Mouse (Mus musculus) heart, adult 11 months (tissue): ENCODE measurements at regions not wholly inside any gene's neighbourhood (a gene's known extent, or its start where the extent isn't known, plus 50 kb on each side); places are given as distances from the start of the nearest gene placed in this dataset.

Experiments used
- DNase-seq: peaks from one replicate; pipeline ENCODE4 v3.0.0; 2022

DNA sequence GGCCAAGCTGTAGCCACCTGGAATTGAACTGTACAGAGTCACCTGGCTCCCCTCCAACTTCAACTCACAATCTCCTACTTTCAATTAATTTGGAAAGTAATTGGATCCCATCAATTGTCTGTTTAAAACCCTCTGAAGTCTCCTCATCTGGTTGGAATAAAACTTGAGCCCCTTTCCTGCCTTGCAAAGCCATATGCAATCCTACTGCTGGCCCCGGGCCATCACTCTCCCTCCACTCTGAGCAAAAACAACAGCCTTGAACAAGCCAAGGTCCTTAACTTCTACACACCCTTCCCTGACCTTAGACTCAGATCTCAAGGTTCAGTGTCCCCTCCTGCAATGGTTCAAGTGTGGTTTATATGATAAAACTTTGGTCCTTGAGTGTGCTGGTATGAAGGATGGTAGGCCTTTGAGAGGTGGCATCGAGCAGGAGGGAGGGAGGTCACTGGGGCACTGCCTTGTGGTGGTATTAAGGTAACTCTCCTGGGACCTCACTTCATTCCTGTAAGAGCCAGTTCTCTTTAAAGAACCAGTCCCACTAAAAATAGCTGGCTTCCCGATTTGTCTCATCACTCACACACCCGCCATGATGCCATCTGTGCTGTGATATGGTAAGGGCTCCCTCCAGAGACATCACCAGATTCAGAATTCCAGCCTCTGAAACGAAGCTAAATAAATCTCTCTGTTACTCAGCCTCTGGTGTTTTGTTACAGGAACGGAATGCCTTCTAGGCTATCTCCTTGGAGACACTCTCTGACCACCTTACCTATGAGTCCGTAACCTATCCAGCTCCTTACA lies 112.0 kb upstream of the Zmiz1 start:
- peak; percentile 88 for DNase-seq

GRCm38 (mm10) chr14:25350282-25350964 lies 108.6 kb upstream of the Zmiz1 start:
- DNase-seq = peak; percentile 86

- DNase-seq = peak; percentile 98
Observed at GRCm38 (mm10) chr14:25353804-25354203, 105.2 kb upstream of the Zmiz1 start.

DNA sequence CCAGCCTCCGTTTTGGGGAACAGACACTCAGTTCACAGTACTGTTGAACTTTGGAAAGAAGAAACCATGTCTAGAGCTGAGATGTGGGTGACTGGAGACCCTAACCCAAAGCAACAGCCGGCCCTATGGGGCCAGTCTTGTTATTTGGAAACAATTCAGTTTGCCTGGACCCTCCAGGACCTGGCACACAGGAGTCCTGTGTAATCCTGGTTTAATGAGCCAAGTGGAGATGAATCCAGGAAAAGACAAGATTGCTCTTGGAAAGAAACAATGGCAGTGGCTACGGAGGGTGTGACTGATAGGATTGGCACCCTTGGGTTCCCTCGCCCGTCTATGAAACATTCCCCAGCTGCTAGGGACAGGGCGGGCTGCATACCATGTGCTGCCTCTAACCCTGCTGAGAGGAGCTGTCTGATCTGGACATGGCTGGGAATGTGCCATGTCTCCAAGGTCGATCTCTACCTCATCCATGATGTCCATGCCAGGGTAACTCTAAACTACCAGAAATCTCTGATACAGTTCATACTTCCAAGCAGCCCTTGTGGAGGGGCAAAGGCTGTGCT lies 104.6 kb upstream of the Zmiz1 start:
- no peak for DNase-seq

- no peak for DNase-seq
Observed at GRCm38 (mm10) chr14:25357805-25358204, 101.2 kb upstream of the Zmiz1 start.

DNA sequence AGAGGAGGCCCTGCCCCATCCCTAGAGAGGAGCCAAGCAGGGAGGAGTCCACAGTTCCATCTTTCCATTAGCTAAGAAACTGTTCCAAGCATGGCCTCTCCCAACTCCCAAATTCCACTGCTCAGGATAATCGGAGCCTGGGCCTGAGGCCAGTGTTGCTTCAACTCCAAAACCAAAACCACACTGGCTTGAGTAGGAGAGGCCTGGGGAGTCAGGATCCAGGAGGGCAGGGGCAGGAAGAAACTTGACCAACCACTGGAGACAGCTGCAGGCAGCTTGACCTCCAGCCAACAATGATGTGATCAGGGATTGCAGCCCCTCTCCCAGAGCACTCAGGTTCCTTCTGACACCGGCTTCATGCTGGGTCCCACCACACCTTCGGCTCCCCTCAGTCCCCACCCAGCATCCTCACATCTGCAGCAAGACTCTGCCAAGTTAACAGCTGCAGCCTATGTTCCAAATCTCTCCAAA lies 99.1 kb upstream of the Zmiz1 start:
- peak; percentile 99 for DNase-seq

- peak; percentile 92 for DNase-seq
Observed at GRCm38 (mm10) chr14:25360726-25361125, 98.3 kb upstream of the Zmiz1 start.

GRCm38 (mm10) chr14:25361129-25361528 lies 97.9 kb upstream of the Zmiz1 start:
- DNase-seq = no peak

DNA sequence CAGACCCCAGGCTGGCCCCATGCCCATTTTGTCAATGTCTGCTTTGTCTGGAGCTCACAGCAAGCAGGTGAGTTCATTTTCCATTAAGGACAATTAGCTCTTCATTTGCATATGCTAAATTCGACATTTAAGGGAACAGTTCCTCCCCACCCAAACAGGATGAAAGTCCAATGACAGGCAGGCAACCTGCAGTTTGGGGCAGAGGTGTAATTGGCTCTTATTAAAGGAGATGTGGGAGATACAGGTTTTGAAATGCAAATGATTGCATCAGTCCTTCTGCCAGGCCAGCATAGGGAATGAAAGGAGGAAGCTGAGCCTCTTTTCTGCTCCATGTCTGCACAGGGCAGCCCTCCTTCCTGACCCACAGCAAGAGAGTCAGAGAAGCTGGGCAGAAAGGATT lies 96.2 kb upstream of the Zmiz1 start:
- no peak for DNase-seq

DNA sequence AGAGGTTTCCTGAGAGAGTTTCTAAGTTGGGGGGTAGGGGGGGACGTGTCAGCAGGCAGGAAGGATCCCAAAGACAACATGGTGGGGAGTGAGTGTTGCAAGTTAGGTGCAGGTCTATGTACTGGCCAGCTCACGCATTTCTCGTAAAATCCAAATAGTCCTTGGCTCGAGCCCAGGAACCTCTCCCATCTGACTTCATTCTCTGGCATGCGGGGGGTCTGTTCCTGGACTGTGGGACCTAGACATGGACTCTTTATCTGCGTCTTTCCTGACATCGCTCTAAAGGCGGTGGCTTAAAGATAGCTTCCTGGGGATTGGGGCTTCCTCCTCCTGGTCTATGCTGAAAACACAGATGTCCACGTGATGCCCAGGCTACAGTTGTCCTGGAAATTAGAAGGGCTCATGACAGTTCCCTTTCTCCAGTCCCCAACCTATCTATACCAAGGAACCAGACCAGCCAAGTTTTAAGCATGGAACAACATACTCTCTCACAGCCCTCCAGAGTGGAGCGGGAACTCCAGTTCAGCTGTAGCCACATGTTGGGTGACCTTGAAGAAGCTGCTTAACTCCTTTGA lies 93.7 kb upstream of the Zmiz1 start:
- DNase-seq = peak; percentile 97

DNA sequence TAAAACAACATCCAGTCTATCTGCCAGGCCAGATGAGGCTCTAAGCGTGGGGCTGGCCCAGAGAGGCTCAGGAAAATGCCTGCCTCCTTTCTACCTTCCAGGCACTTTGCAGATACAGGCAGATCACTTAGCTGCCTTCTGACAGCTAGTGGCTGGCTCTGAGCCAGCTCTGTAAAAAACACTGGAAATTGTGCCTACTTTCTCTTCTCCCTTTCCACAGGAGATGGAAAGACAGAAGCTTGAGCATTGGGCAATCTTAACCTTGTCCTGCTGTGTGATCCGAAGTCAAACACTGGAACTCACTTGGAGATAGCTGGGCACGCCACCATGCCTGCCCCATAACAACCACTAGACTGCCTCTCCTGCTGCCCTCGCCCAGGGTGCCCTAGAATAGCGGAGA lies 93.0 kb upstream of the Zmiz1 start:
- DNase-seq = no peak

- DNase-seq = peak; percentile 91
Observed at GRCm38 (mm10) chr14:25370306-25371020, 88.5 kb upstream of the Zmiz1 start.

GRCm38 (mm10) chr14:25371021-25371400 lies 88.0 kb upstream of the Zmiz1 start:
- no peak for DNase-seq

GRCm38 (mm10) chr14:25371661-25372060 lies 87.3 kb upstream of the Zmiz1 start:
- peak; percentile 97 for DNase-seq

GRCm38 (mm10) chr14:25372581-25372980 lies 86.4 kb upstream of the Zmiz1 start:
- no peak for DNase-seq

DNA sequence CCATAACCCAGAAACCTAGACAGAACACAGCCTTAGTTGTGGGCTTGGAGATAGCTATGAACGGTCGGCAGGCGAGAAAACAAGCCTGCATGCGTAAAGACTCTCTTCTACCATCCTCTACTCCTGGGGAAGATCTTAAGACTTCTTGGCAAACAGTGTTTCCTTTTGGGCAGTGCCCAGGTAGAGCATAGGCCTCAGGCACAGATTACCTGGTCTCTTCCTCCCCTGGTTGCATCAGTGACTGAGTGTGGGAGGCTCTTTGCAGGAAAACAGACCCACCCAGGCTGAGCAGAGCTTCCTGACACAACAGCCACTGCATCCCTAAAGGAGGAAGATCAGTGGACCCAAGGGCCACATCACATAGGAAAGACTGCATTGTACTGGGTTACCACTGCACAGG lies 85.8 kb upstream of the Zmiz1 start:
- DNase-seq = no peak

DNA sequence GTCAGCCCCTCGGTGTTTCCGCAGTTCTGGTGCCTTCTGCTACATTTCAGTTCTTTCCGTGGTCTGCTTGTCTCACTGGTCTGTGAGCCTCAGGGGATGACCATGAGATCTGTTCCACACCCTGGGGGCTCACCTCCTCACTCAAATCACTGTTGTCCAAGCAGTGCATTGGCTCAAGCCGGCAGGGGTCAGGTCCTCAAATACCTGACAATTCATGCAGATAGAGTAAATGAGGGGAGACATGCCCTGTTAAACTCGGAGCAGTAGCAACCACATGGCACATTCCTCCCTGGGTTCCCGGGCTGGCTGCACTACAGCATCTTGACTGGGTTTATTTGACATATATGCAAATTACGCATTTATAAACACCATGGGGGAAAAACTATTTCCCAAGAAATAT lies 84.0 kb upstream of the Zmiz1 start:
- DNase-seq = no peak

GRCm38 (mm10) chr14:25377091-25377490 lies 81.9 kb upstream of the Zmiz1 start:
- DNase-seq = peak; percentile 94

- no peak for DNase-seq
Observed at GRCm38 (mm10) chr14:25377554-25377899, 81.5 kb upstream of the Zmiz1 start.

- peak; percentile 99 for DNase-seq
Observed at GRCm38 (mm10) chr14:25377900-25378716, 80.9 kb upstream of the Zmiz1 start.

GRCm38 (mm10) chr14:25378717-25379224 lies 80.2 kb upstream of the Zmiz1 start:
- peak; percentile 98 for DNase-seq
